Mouse (Mus musculus) thymus, adult 18-20 months (tissue): ENCODE results near the gene Golga3.

Experiments used
- DNase-seq, 2 experiments: peaks; one replicate each; pipeline ENCODE4 v3.0.0; 2022; ENCODE audit warnings: mixed read lengths in 2 of 2

The Golga3 gene

DNA sequence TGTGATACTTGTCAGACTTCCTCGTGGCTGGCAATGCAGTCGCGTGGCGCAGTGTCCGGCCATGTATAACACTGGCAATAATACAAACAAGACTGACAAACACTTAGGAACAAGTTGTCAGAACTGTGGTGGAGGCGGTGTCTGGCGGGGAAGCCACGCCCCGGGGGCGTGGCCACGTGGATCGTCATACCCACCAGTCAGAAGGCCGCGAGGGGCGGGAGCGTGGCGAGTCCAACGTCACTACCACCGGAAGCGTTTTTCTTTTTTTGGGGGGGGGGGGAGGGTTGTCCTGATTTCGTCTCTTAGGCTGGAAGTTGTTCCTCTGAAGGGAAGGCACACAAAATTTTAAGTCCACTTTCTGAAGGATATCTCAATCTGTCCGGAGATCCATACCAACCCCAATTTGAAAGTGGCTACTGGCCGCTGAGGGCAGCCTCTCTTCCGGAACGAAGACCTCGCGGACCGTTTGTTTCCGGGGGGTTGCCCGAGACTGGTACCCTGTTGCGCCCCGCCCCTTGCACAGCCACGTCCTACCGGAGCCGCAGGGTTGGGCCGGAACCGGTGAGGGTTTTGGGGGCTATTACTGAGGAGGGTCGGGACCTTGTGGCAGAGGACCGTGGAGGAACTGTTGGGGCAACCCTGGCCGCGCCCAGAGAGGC, at the start of gene Golga3:
Gene Golga3 (plus strand): TSS at position 340 of the 659 bp plus-strand sequence.
- DNase-seq = peak; percentile 86 to 89

DNA sequence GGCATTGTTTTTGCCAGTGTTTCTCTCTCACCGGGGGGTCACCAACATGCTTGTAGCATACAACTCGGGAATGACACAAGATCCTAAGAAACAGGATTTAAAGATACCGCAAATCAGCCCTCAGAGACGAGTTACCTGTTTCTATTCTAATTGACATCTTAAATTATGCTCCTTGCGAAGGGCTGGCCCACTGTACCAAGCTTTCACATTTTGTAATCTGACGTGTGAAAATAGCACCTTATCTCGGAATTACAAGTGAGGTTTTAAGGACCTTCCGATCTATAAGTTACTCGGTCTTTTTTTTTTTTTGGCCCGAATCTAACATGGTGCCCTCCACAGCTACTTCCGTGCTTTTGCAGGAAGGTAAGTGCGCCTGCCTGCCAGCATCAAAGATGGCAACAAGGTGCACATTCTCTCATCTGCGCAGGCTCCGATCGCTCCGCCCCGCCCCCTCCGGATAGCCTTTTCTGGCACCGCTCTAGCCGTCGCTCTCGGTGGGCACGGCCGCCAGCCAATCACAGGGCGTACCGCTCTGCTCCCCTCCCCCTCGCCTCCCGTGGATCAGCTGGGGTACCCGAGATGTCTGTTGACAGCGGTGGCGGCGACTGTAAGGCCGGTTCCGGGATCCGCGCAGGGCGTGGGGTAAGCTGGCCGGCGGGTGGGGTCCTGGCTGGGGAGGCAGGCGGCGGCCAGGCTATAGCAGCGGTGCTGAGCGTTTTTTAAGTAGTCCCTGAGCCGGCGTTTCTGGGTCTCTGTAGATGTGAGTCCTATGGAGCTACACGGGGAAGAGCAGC, 41.0 kb upstream of the Golga3 start, which contains the start of gene Chfr:
Gene Chfr (plus strand): TSS at position 550 of the 794 bp plus-strand sequence.
- peak; percentile 99 for DNase-seq

DNA sequence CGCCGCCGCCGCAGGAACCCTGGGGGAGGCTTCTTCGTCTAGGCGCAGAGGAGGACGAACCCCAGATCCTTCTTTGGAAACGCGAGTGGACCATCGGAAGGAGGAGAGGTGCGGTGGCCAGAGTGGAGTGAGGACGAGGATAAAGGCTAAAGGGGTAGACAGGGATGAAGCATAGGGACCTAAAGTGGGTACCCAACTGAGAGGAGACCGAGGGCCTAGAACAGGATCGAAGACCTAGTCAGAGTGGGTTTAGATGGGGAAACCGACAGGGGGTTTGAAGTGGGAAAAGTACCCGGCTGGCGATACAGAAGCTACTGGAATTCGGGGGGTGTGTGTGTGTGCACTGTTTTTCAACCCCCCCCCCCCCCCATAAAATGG, 40.4 kb upstream of the Golga3 start:
- DNase-seq = no peak

DNA sequence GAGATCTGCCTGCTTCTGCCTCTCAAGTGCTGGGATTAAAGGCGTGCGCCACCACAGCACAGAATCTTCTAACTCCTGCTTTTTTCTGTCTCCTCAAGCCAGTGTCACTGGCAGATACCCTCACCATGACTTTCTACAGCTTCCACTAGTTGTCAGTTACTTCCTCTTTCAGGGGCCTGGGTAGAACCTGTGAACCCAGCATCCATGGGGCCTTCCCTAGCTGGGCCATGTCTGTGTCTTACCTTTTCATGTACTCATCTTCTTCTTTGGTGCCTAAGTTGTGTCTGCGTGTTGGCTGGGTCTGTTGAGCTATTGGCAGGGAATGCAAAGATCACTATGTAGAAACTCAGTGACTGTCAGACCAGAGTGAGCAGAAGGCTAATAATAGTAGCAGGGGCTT, 38.7 kb upstream of the Golga3 start:
- no peak for DNase-seq

DNA sequence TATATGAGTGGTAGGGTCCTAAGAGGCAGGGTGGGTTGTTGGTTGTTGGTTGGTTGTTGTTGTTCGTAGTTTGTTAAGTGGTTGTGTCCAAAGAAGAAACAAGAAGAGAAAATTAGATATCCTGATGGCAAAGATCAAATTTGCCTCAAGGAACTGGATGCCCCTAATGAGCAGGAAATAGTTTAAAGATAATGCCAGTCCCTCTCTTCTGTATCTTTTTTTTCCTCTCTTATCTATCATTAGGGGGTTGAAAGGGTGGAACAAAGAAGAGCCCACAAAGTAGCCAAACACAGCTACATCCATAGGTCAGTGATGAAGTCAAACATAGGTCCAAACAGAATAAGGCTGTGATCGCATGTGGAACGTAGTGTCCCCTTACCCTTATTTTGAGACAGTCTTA, 37.2 kb upstream of the Golga3 start:
- DNase-seq = no peak

DNA sequence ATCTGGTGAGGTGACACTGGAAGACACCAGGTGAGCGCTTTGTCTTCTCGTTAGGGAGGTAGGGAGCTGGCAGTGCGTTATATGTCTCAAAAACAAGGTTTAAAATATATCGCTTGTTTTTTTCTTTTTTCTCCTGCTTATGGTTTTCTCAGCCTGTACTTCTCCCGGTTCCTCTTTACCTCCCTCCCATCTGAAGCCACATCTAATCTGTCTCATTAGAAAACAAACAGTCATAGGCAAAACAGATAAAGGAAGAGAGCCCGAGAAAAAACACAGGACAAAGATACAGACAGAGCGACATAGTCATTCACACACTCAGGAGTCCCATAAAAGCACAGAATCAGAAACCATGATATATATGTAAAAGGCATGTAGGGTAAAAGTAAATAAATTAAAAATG, 36.1 kb upstream of the Golga3 start:
- no peak for DNase-seq

DNA sequence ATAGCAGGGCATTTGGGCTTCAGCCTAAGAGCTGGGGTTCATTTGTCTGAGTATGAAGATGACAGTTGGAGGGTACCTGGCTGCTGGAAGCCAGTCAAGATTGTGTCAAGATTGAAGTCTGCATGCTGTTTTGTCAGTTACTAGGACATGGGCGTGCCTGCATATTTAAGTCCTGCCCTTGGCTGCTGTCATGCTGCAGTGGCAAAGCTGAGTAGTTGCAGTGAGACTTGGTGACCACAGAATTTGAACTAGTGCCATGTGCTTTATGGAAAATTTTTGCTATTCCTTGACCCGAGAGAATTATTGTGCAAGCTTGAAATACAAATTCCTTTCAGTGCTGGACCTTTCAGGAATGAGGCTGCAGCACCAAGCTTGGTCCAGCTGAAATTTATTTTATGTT, 34.2 kb upstream of the Golga3 start:
- DNase-seq = no peak

DNA sequence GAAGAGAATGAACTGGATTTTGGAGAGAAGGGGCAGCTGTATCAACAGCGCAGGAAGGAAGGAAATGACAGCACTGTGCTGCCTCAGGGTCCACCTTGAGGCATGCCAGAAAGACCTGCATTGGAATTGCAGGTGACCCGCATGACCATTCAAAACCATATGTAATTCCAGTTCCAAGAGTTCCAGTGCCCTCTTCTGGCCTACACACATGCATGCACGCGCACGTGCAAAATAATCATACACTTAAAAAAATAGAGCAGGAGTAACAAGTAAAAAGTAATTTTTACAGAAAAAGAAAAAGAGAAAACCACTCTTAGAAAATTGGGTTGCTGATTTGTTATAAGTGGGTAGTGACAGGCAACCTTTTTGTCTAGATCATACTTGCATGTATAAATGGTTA, 33.5 kb upstream of the Golga3 start:
- no peak for DNase-seq

DNA sequence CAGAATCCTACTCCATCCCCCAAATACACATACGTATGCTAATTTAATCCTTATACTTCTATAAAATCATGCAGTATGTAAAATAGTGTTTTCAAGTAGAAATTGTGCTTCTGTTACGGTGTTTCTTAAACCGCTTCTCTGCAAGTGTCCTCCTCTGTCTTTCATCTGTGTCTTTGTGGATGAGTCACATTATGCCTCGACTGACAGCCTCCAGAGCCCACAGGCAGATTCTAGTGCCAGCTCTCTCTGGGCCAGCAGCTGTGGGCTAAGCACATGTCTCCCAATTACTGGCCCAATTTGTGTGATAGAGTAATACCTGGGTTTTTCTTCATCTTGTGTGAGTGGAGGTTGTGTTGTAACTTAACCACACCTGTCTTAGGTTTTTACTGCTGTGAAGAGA, 7.1 kb upstream of the Golga3 start:
- no peak for DNase-seq

DNA sequence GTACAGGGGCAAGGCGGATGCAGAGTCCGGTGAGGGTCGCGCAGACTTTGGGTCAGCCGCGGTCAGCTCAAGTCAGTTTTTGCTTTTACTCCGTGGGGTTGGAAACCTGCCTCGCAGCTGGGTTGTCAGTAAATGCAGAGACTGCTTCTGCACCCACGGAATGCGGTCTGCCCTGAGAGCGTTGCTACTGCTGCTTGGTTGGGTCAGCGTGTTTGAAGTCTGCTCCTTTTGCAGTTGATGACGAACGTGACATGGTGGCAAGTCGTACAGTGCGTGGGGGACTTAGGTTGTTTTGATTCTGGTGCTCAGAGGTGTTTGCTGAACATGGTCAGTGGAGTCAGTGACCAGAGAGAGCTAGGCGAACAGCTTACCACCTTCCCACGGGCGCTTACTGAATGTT, 520 bp downstream of the Golga3 start:
- no peak for DNase-seq

DNA sequence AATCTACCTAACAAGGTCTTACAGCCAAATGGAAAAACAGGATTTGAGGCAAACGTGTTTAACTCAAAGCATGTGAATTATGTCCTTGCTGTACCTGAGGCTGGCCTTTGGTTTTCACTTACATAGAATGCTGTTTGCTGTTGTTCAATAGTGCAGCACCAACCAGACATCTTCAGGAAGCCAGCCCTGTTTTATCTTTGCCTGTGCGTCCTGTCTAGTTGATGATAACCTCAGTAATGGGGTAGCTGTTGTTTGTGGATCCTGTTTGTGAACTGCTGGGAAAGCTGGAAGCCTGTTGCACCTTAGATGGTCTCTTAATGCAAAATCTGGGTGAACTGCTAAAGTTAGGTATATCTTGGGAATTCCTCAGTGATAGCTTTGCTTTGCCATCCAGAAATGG, 2.1 kb downstream of the Golga3 start:
- DNase-seq = no peak

DNA sequence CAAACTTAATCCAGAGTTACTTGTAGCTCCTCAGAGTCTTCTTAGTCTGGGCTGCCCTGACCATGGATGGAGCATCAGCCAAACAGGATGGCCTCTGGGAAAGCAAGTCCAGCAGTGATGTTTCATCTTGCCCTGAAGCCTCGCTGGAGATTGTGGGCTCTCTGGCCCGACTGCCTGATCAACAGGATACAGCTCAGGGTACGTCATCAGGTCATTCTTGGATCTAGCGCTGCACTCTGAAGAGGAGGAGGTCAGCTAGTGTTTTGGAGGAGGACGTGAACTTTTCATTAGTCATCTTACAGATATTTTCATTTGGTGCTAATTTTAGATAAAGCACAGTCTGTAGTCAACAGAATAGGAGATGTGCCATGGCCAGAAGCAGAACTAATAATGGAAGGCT, 5.2 kb downstream of the Golga3 start:
- no peak for DNase-seq

DNA sequence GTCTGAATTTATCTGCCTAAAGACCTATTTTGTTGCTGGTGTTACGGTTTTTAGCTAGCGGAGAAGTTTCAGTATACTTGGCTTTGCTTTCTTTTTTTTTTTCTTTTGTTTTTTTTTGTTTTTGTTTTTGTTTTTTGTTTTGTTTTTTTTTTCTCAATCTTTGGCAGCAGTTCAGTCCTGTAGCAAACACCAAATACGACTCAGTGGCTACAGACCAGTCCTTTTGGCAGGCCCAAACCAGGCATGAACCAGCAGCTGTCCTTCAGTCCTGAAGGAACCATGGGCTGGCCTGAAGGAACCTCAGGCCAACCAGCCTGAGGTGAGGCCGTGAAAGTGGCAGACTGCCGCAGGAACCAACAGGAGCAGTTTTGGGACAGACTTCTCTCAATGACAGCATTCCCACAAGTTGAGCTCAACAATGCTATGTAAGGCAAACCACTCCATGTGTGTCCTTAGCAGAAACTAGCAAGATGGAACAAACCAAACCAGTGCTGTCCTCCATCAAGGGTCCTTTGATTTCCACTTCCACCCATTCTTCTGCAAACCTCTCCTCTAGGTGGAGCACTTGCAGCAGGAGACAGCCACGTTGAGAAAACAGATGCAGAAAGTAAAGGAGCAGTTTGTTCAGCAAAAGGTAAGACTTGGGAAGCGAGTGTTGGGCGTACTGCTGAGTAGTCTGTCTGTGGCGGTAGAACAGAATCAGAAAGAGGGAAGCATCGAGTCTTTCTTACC, 26.8 kb downstream of the Golga3 start:
- DNase-seq = no peak

DNA sequence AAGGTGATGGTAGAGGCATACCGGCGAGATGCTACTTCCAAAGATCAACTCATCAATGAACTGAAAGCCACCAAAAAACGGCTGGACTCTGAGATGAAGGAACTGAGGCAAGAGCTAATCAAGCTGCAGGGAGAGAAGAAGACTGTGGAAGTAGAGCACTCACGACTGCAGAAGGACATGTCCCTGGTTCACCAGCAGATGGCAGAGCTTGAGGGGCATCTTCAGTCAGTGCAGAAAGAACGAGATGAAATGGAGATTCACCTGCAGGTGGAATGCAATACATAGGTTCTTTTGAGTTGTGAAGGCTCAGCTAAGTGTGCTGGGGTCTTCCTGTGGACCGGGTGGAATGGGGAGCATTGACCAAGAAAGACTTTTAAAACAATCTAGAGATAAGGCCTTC, 28.3 kb downstream of the Golga3 start:
- no peak for DNase-seq

DNA sequence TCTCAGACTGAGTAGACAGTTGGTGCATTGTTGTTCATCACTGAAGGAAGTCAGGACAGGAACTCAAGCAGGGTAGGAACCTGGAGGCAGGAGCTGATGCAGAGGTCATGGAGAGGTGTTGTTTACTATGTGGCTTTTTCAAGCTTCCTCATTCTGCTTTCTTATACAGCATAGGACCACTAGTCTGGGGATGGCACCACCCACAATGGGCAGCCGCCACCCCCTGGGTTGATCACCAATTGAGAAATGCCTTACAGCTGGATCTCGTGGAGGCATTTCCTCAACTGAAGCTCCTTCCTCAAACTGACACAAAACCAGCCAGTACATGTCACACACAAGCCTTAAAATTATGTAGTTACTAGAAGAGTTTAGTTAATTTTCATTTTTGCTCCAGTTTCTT, 34.8 kb downstream of the Golga3 start:
- DNase-seq = no peak

DNA sequence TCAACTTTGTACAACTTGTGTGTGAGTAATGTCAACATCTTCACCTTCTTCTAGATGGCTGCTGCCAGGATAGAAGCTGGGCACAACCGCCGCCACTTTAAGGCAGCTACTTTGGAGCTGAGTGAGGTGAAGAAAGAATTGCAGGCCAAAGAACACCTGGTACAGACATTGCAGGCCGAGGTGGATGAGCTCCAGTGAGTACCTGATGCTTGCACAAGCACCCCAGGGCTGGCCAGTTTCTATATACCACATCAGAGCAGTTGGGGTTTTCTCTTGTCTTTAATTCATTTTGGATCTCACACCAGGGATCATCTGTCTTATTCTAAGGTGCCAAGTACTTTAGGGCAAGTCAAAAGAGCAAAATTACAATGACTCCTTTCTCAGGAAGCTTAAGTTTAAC, 40.3 kb downstream of the Golga3 start:
- DNase-seq = no peak

DNA sequence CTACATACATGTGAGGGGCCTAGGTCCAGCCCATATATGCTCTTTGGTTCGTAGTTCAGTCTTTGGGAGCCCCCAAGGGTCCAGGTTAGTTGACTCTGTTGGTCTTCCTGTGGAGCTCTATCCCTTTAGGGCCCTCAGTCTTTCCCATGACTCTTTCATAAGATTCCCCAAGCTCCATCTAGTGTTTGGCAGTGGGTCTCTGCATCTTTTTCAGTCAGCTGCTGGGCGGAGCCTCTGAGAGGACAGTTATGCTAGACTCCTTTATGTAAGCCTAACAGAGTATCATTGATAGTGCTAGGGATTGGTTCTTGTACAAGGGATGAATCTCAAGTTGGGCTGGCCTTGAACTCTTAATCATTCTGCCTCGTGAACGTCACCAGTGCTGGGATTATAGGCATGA, 43.8 kb downstream of the Golga3 start:
- no peak for DNase-seq

DNA sequence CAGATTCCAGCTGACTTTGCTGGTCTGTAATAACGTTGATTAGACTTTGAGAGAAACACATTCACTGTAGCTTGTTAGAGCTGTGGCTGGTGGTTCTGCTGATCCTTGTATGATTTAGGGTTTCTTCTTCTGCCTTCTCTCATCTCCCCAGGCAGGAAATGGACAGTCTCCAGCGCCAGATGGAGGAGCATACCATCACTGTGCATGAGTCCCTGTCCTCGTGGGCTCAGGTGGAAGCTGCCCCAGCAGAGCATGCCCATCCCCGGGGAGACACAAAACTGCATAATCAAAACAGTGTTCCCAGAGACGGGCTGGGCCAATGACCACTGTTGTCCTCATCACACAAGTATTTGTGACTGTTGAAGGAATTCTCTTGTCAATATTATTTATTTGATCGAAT, 46.3 kb downstream of the Golga3 start:
- no peak for DNase-seq

DNA sequence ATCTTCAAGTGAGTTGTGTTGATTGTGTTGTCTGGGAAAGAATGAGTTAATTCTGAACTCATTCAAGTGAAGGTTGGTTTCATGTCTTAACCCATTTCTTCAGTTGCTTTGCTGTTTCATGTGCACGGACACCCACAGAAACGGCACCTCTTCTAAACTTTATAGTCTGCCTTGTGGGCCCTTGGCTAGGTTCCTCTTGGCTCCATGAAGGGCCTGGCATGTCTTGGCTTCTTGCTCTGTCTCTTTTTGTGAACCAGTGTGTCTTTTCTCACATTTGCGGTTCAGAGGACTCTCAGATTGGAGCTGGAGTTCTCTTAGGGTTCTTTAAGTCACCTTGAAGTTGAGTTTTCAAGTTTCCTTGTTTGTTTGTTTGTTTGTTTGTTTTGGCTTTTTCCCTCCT, 48.6 kb downstream of the Golga3 start:
- DNase-seq = no peak

DNA sequence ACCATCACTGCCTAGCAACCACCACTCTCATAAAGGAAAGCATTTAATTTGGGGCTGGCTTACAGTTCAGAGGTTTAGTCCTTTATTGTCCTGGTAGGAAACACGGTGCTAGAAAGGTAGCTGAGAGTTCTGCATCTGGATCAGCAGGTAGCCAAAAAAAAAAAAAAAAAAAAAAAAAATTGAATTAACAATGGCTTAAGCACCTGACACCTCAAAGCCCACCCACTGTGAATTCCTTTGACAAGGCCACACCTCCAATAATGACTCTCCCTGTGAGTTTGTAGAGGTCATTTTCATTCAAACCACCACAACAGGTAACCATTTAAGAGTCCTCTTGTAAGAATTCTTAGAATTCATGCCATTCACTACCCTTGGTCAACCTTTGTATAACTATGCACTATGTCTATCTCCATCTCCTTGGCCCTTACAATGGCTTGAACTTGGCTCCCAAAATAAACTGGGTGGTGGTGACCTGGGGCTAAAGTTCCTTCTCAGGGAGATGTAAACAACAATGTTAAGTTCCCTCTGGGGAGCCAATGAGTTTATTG, 50.9 kb downstream of the Golga3 start:
- DNase-seq = no peak

DNA sequence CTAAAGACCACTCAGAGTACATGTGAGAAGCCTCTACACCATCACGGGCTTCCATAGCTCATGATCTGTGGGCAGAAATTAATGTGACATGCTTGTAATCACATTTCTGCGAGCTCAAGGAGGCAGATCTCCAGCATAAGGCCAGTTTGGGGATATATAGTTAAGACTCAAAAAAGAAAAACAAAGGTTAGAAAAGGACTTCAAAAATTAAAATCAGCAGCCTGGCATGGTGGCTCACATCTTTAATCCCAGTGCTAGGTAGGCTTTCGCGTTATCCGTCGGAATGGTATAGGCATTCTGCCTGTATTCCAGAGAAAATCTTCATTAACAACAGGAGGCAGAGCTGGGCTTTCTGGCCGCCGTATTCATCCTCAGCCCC, 53.9 kb downstream of the Golga3 start:
- DNase-seq = no peak

DNA sequence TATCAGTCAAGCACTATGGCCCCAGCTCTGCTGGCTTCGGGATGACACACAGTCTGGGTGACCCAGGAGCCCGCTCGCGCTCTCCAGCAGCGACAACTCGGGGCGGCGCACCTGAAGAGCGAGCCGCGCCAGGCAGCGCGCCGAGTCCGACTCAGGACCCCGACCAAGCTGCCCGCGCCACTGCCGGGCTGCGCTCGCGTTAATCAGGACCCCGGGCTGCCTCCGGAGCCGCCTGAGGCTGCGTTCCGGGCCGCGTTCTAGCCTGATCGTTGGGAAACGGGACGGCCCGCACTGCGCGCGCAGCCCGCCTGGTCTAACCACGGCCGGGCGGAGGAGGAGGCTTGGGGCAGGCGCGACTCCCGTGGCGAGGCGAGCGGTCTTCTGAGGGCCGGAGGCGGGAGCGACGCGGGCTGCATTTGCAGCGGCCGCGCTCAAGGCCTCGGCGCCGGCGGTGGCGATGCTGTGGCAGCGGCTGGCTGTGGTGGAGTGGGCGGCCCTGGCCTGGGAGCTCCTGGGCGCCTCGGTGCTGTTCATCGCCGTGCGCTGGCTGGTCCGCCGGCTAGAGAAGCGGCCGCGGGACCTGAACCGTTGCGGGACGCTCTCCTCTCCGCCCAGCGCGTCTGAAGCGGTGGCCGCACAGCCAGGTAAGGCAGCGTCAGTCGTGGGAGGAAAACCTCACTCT, 54.4 kb downstream of the Golga3 start, which contains the start of gene Ankle2:
Gene Ankle2 (plus strand): TSS at position 225 of the 682 bp plus-strand sequence.
- DNase-seq = peak; percentile 79 to 81

DNA sequence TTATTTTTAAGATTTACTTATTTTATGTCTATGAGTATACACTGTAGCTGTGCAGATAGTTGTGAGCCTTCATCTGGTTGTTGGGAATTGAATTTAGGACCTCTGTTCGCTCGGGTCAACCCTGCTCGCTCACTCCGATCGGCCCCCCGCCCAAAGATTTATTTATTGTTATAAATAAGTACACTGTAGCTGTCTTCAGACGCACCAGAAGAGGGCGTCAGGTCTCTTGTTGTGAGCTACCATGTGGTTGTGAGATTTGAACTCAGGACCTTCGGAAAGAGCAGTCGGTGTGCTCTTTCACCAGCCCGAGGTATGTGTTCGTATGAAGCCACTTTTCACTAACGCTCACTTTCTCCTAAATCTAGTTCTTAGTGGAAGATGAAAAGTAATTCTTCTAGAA, 55.1 kb downstream of the Golga3 start:
- DNase-seq = peak in 1 of 2 experiments; percentile 14
